ENCODE assay signal across 35 mouse cellular contexts in the genomic region with DNA sequence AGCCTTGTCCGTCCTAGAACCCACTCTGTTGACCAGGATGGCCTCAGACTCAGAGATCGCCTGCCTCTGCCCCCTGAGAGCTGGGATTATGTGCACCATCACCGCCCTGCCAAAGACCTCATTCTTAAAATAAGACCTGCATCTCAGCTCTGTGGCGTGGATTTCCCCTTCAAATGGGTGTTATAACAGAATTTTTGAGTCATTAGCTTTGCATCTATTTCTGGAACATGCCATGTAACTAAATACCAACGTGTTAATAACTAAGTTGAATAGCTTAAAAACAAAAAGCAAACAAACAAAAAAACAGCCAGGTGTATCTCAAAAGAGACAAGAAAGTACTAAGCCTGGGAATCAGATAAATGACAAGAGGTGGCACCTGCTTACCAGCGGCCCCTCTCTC. TPM values are rescaled to one million over a fixed set of nuclear protein-coding genes. Genes with fewer than 3 reads are reported as not detected.
"Had no signal": no experiment of that assay in that cellular context is flagged by ENCODE, and none has a peak within 500 bp of the region (broad histone marks: within the 10 kb centered on the region; RNA-seq: fewer than 3 reads in every experiment).

No protein-coding gene starts in this region.

- H3K27me3 ChIP-seq: limb, embryonic 12.5 days; limb, embryonic 13.5 days; limb, embryonic 15.5 days; liver, embryonic 12.5 days; liver, embryonic 15.5 days; lung, embryonic 15.5 days; midbrain, embryonic 13.5 days; midbrain, embryonic 15.5 days; neural tube, embryonic 12.5 days had no signal

- DNase-seq: left cerebral cortex, postnatal 4 days; liver; liver, embryonic 13.5 days; liver, postnatal 0 days; lung, adult 18-20 months; lung, adult 2 months; lung, embryonic 14.5 days; lung, postnatal 10 days; lung, postnatal 14 days; lung, postnatal 36 days; lung, postnatal 4 days; midbrain, embryonic 14.5 days had no signal

- H3K9ac ChIP-seq: limb, embryonic 12.5 days; limb, embryonic 13.5 days; limb, embryonic 15.5 days; liver, embryonic 12.5 days; liver, embryonic 13.5 days; liver, embryonic 14.5 days; liver, embryonic 15.5 days; liver, postnatal 0 days; lung, embryonic 14.5 days; lung, embryonic 15.5 days; midbrain, embryonic 12.5 days; midbrain, embryonic 13.5 days; midbrain, embryonic 15.5 days; neural tube, embryonic 12.5 days had no signal

- H3K4me1 ChIP-seq: limb, embryonic 13.5 days; limb, embryonic 15.5 days; lung, embryonic 15.5 days; midbrain, embryonic 15.5 days; neural tube, embryonic 12.5 days had no signal

- H3K27ac ChIP-seq: limb, embryonic 10.5 days; limb, embryonic 12.5 days; limb, embryonic 13.5 days; limb, embryonic 15.5 days; liver, embryonic 12.5 days; liver, embryonic 13.5 days; liver, embryonic 14.5 days; liver, embryonic 15.5 days; lung, embryonic 15.5 days; macrophage; midbrain, embryonic 10.5 days; midbrain, embryonic 12.5 days; midbrain, embryonic 13.5 days; midbrain, embryonic 15.5 days; neural tube, embryonic 12.5 days had no signal

- H3K4me3 ChIP-seq: limb, embryonic 10.5 days; limb, embryonic 12.5 days; limb, embryonic 13.5 days; limb, embryonic 15.5 days; liver, embryonic 12.5 days; liver, embryonic 13.5 days; liver, embryonic 15.5 days; lung, embryonic 15.5 days; megakaryocyte, embryonic 14.5 days; midbrain, embryonic 10.5 days; midbrain, embryonic 12.5 days; midbrain, embryonic 13.5 days; midbrain, embryonic 15.5 days; myocyte; neural tube, embryonic 12.5 days had no signal

- H3K4me2 ChIP-seq: limb, embryonic 12.5 days; limb, embryonic 13.5 days; limb, embryonic 15.5 days; liver, embryonic 11.5 days; liver, embryonic 12.5 days; liver, embryonic 13.5 days; liver, embryonic 15.5 days; lung, embryonic 14.5 days; lung, embryonic 15.5 days; midbrain, embryonic 11.5 days; midbrain, embryonic 12.5 days; midbrain, embryonic 13.5 days; midbrain, embryonic 15.5 days; neural tube, embryonic 12.5 days had no signal

- H3K9me3 ChIP-seq: limb, embryonic 10.5 days; limb, embryonic 12.5 days; limb, embryonic 13.5 days; limb, embryonic 15.5 days; liver, embryonic 12.5 days; liver, embryonic 13.5 days; liver, embryonic 15.5 days; lung, embryonic 15.5 days; midbrain, embryonic 10.5 days; midbrain, embryonic 12.5 days; midbrain, embryonic 13.5 days; midbrain, embryonic 15.5 days; neural tube, embryonic 12.5 days had no signal

- H3K36me3 ChIP-seq: limb, embryonic 10.5 days; limb, embryonic 12.5 days; limb, embryonic 13.5 days; limb, embryonic 15.5 days; liver, embryonic 12.5 days; liver, embryonic 13.5 days; liver, embryonic 15.5 days; lung, embryonic 15.5 days; midbrain, embryonic 10.5 days; midbrain, embryonic 12.5 days; midbrain, embryonic 13.5 days; midbrain, embryonic 15.5 days; neural tube, embryonic 12.5 days had no signal

RNA-seq across cellular contexts. Expression of a gene that starts 23.0 kb away (rescaled TPM):
- total RNA-seq: liver, adult 2 months; megakaryocyte progenitor cell, adult 5-6 weeks had no signal
- polyA plus RNA-seq: liver, embryonic 11.5 days; liver, embryonic 12.5 days; liver, embryonic 13.5 days; liver, embryonic 15.5 days; liver, embryonic 16.5 days; liver, postnatal 0 days; lung, embryonic 14.5 days; lung, embryonic 15.5 days; lung, embryonic 16.5 days; macrophage; neural tube, embryonic 11.5 days had no signal
